Mouse (Mus musculus): Measurements from ENCODE around the gene Epb41l1. TPM values are rescaled to one million over a fixed set of nuclear protein-coding genes. Genes with fewer than 3 reads are reported as not detected.
"Not testable (repeated sequence)": the region's sequence is repeated elsewhere in the genome, so short reads cannot be mapped to it uniquely, and the experiment has no call there.

Epb41l1 gene
- polyA plus RNA-seq, 1 experiment from 2014 or later: 6.2 TPM

- ATAC-seq (ENCODE audit: insufficient number of reproducible peaks, insufficient read depth, low FRiP score, low read depth): no peak
- Histone ChIP-seq H3K36me3 (ENCODE audit: control insufficient read depth, insufficient read depth, low read length) (peaks cover 22% of the 10 kb centered on the region), H3K4me1 (ENCODE audit: control insufficient read depth, insufficient read depth, low read length) (no peaks in the 10 kb centered on the region), H3K4me2 (replicated peaks; ENCODE audit: low read depth, low read length) (no peak overlapping the region), H3K9ac (replicated peaks; ENCODE audit: low read depth, low read length) (no peak overlapping the region), H3K27me3 (ENCODE audit: control insufficient read depth, insufficient read depth, low read length) (no peaks in the 10 kb centered on the region), H3K4me3 (ENCODE audit: low read depth, low read length) (no peak overlapping the region), H3K27ac (ENCODE audit: low read length) (no peak overlapping the region), H3K9me3 (ENCODE audit: control insufficient read depth, low read depth, low read length) (no peaks in the 10 kb centered on the region)
- 86% methylated on average over 1 of the region's 1 CpGs for WGBS
These were observed 80.3 kb downstream of the Epb41l1 start for GRCm38 (mm10) chr2:156501025-156501424.

GRCm38 (mm10) chr2:156505533-156505932 lies 84.8 kb downstream of the Epb41l1 start:
- Histone ChIP-seq H3K36me3 (ENCODE audit: control insufficient read depth, insufficient read depth, low read length) (peaks cover 35% of the 10 kb centered on the region), H3K4me2 (replicated peaks; ENCODE audit: low read depth, low read length) (no peak overlapping the region), H3K27ac (ENCODE audit: low read length) (no peak overlapping the region), H3K9ac (replicated peaks; ENCODE audit: low read depth, low read length) (no peak overlapping the region), H3K27me3 (ENCODE audit: control insufficient read depth, insufficient read depth, low read length) (no peaks in the 10 kb centered on the region), H3K4me1 (ENCODE audit: control insufficient read depth, insufficient read depth, low read length) (no peaks in the 10 kb centered on the region), H3K4me3 (ENCODE audit: low read depth, low read length) (no peak overlapping the region), H3K9me3 (ENCODE audit: control insufficient read depth, low read depth, low read length) (no peaks in the 10 kb centered on the region)
- no peak for ATAC-seq (ENCODE audit: insufficient number of reproducible peaks, insufficient read depth, low FRiP score, low read depth)
- 84% methylated on average over 13 of the region's 13 CpGs for WGBS

GRCm38 (mm10) chr2:156512028-156512427 lies 91.3 kb downstream of the Epb41l1 start:
- Histone ChIP-seq H3K36me3 (ENCODE audit: control insufficient read depth, insufficient read depth, low read length) (peaks cover 34% of the 10 kb centered on the region), H3K27ac (ENCODE audit: low read length) (no peak overlapping the region)

GRCm38 (mm10) chr2:156512561-156512960 lies 91.9 kb downstream of the Epb41l1 start:
- Histone ChIP-seq H3K36me3 (ENCODE audit: control insufficient read depth, insufficient read depth, low read length) (peaks cover 31% of the 10 kb centered on the region), H3K9me3 (ENCODE audit: control insufficient read depth, low read depth, low read length) (no peaks in the 10 kb centered on the region), H3K9ac (replicated peaks; ENCODE audit: low read depth, low read length) (no peak overlapping the region), H3K4me3 (ENCODE audit: low read depth, low read length) (no peak overlapping the region), H3K27me3 (ENCODE audit: control insufficient read depth, insufficient read depth, low read length) (no peaks in the 10 kb centered on the region), H3K4me2 (replicated peaks; ENCODE audit: low read depth, low read length) (no peak overlapping the region), H3K4me1 (ENCODE audit: control insufficient read depth, insufficient read depth, low read length) (no peaks in the 10 kb centered on the region), H3K27ac (ENCODE audit: low read length) (no peak overlapping the region)
- ATAC-seq (ENCODE audit: insufficient number of reproducible peaks, insufficient read depth, low FRiP score, low read depth): no peak
- 70% methylated on average over 5 of the region's 6 CpGs for WGBS

More at GRCm38 (mm10) chr2:156512028-156512427, 91.3 kb downstream of the Epb41l1 start:
- 68% methylated on average over 7 of the region's 7 CpGs for WGBS
- Histone ChIP-seq H3K9ac (replicated peaks; ENCODE audit: low read depth, low read length) (no peak overlapping the region), H3K4me3 (ENCODE audit: low read depth, low read length) (no peak overlapping the region), H3K4me1 (ENCODE audit: control insufficient read depth, insufficient read depth, low read length) (no peaks in the 10 kb centered on the region), H3K9me3 (ENCODE audit: control insufficient read depth, low read depth, low read length) (no peaks in the 10 kb centered on the region), H3K27me3 (ENCODE audit: control insufficient read depth, insufficient read depth, low read length) (no peaks in the 10 kb centered on the region), H3K4me2 (replicated peaks; ENCODE audit: low read depth, low read length) (no peak overlapping the region)
- no peak for ATAC-seq (ENCODE audit: insufficient number of reproducible peaks, insufficient read depth, low FRiP score, low read depth)

- H3K4me1 ChIP-seq (ENCODE audit: control insufficient read depth, insufficient read depth, low read length): no peaks in the 10 kb centered on the region
- H3K27ac ChIP-seq (ENCODE audit: low read length): no peak overlapping the region
- no peaks in the 10 kb centered on the region for H3K9me3 ChIP-seq (ENCODE audit: control insufficient read depth, low read depth, low read length)
- no peak overlapping the region for H3K4me3 ChIP-seq (ENCODE audit: low read depth, low read length)
- no peaks in the 10 kb centered on the region for H3K27me3 ChIP-seq (ENCODE audit: control insufficient read depth, insufficient read depth, low read length)
- peaks cover 24% of the 10 kb centered on the region for H3K36me3 ChIP-seq (ENCODE audit: control insufficient read depth, insufficient read depth, low read length)
- WGBS: 85% methylated on average over 9 of the region's 9 CpGs
- H3K4me2 ChIP-seq (replicated peaks; ENCODE audit: low read depth, low read length): no peak overlapping the region
- no peak for ATAC-seq (ENCODE audit: insufficient number of reproducible peaks, insufficient read depth, low FRiP score, low read depth)
- no peak overlapping the region for H3K9ac ChIP-seq (replicated peaks; ENCODE audit: low read depth, low read length)
These were observed 94.4 kb downstream of the Epb41l1 start for GRCm38 (mm10) chr2:156515102-156515501.

- H3K27me3 ChIP-seq (ENCODE audit: control insufficient read depth, insufficient read depth, low read length): no peaks in the 10 kb centered on the region
- no peaks in the 10 kb centered on the region for H3K4me1 ChIP-seq (ENCODE audit: control insufficient read depth, insufficient read depth, low read length)
- no peak overlapping the region for H3K4me2 ChIP-seq (replicated peaks; ENCODE audit: low read depth, low read length)
- no peak overlapping the region for H3K9ac ChIP-seq (replicated peaks; ENCODE audit: low read depth, low read length)
- H3K36me3 ChIP-seq (ENCODE audit: control insufficient read depth, insufficient read depth, low read length): peaks cover 21% of the 10 kb centered on the region
- WGBS: 24% methylated on average over 7 of the region's 7 CpGs
- peak; percentile 50; the same call in 1 of the 2 replicates for ATAC-seq (ENCODE audit: insufficient number of reproducible peaks, insufficient read depth, low FRiP score, low read depth)
- H3K27ac ChIP-seq (ENCODE audit: low read length): no peak overlapping the region
- no peaks in the 10 kb centered on the region for H3K9me3 ChIP-seq (ENCODE audit: control insufficient read depth, low read depth, low read length)
- H3K4me3 ChIP-seq (ENCODE audit: low read depth, low read length): no peak overlapping the region
These were observed 95.0 kb downstream of the Epb41l1 start for GRCm38 (mm10) chr2:156515565-156516185.

GRCm38 (mm10) chr2:156516678-156517077 lies 96.0 kb downstream of the Epb41l1 start:
- H3K4me1 ChIP-seq (ENCODE audit: control insufficient read depth, insufficient read depth, low read length); H3K27ac ChIP-seq (ENCODE audit: low read length); H3K9me3 ChIP-seq (ENCODE audit: control insufficient read depth, low read depth, low read length); H3K4me3 ChIP-seq (ENCODE audit: low read depth, low read length); H3K4me2 ChIP-seq (replicated peaks; ENCODE audit: low read depth, low read length); H3K9ac ChIP-seq (replicated peaks; ENCODE audit: low read depth, low read length); H3K27me3 ChIP-seq (ENCODE audit: control insufficient read depth, insufficient read depth, low read length): not testable (repeated sequence)
- WGBS: 76% methylated on average over 2 of the region's 2 CpGs
- peaks cover 21% of the 10 kb centered on the region for H3K36me3 ChIP-seq (ENCODE audit: control insufficient read depth, insufficient read depth, low read length)
- peak; percentile 83 for ATAC-seq (ENCODE audit: insufficient number of reproducible peaks, insufficient read depth, low FRiP score, low read depth)

- no peak for ATAC-seq (ENCODE audit: insufficient number of reproducible peaks, insufficient read depth, low FRiP score, low read depth)
- Histone ChIP-seq H3K9ac (replicated peaks; ENCODE audit: low read depth, low read length) (no peak overlapping the region), H3K4me2 (replicated peaks; ENCODE audit: low read depth, low read length) (no peak overlapping the region), H3K27ac (ENCODE audit: low read length) (no peak overlapping the region), H3K36me3 (ENCODE audit: control insufficient read depth, insufficient read depth, low read length) (peaks cover 24% of the 10 kb centered on the region), H3K9me3 (ENCODE audit: control insufficient read depth, low read depth, low read length) (no peaks in the 10 kb centered on the region), H3K4me1 (ENCODE audit: control insufficient read depth, insufficient read depth, low read length) (no peaks in the 10 kb centered on the region), H3K4me3 (ENCODE audit: low read depth, low read length) (no peak overlapping the region), H3K27me3 (ENCODE audit: control insufficient read depth, insufficient read depth, low read length) (no peaks in the 10 kb centered on the region)
- 69% methylated on average over 6 of the region's 6 CpGs for WGBS
These were observed 97.6 kb downstream of the Epb41l1 start for GRCm38 (mm10) chr2:156518306-156518705.

GRCm38 (mm10) chr2:156519584-156519983 lies 98.9 kb downstream of the Epb41l1 start:
- 90% methylated on average over 5 of the region's 5 CpGs for WGBS
- peaks cover 21% of the 10 kb centered on the region for H3K36me3 ChIP-seq (ENCODE audit: control insufficient read depth, insufficient read depth, low read length)
- H3K4me3 ChIP-seq (ENCODE audit: low read depth, low read length): no peak overlapping the region
- H3K27me3 ChIP-seq (ENCODE audit: control insufficient read depth, insufficient read depth, low read length): no peaks in the 10 kb centered on the region
- no peaks in the 10 kb centered on the region for H3K9me3 ChIP-seq (ENCODE audit: control insufficient read depth, low read depth, low read length)
- no peak overlapping the region for H3K27ac ChIP-seq (ENCODE audit: low read length)
- no peak for ATAC-seq (ENCODE audit: insufficient number of reproducible peaks, insufficient read depth, low FRiP score, low read depth)
- H3K9ac ChIP-seq (replicated peaks; ENCODE audit: low read depth, low read length): no peak overlapping the region
- no peaks in the 10 kb centered on the region for H3K4me1 ChIP-seq (ENCODE audit: control insufficient read depth, insufficient read depth, low read length)
- no peak overlapping the region for H3K4me2 ChIP-seq (replicated peaks; ENCODE audit: low read depth, low read length)
